Comparison of ENCODE assay signal across 8 mouse cellular contexts in the genomic region with DNA sequence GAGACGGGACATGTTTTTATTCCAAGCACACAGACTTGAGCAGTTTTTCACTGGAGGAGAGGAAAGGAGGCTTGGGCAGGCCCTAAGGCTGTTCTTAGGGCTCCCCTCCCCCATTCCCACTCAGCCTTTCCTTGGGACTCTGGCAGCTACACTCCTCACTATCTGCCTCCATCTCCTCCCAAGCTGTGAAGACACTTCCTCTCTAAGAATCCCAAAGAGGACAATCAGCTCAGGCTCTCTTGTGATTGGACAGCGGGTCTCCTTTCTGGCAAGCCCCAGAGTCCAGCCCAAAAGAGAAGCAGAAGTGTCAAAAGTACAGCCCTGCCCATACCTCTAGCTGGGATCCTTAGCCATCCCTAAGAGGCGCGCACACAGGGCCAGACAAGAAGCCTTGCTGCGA. TPM values are rescaled to one million over a fixed set of nuclear protein-coding genes. Genes with fewer than 3 reads are reported as not detected.
DNase-seq lines count a peak whose midpoint lies in the region; ATAC-seq lines count a peak whose summit lies in the region.

No protein-coding gene starts in this region.

- H3K27me3 ChIP-seq in liver, embryonic 12.5 days (replicated peaks), result peaks cover 43% of the 10 kb centered on the region
- peaks cover 7% of the 10 kb centered on the region for H3K27me3 ChIP-seq in forebrain, embryonic 12.5 days
- H3K27me3 ChIP-seq in liver, embryonic 13.5 days, result peaks cover 49% of the 10 kb centered on the region
- H3K27me3 ChIP-seq in neural tube, embryonic 12.5 days (replicated peaks), result no peaks in the 10 kb centered on the region

- no peaks in the 10 kb centered on the region for H3K9me3 ChIP-seq in liver, embryonic 12.5 days (replicated peaks)
- H3K9me3 ChIP-seq in forebrain, embryonic 12.5 days, result no peaks in the 10 kb centered on the region
- H3K9me3 ChIP-seq in liver, embryonic 13.5 days (replicated peaks), result no peaks in the 10 kb centered on the region
- H3K9me3 ChIP-seq in neural tube, embryonic 12.5 days, result no peaks in the 10 kb centered on the region

- 0 out of 2 replicates have a peak overlapping the region, but pooled peaks have one; percentile 83 for H3K4me2 ChIP-seq in liver, embryonic 12.5 days
- H3K4me2 ChIP-seq in forebrain, embryonic 12.5 days, result peak overlapping the region; percentile 92
- H3K4me2 ChIP-seq in liver, embryonic 13.5 days, result 0 out of 2 replicates have a peak overlapping the region, but pooled peaks have one; percentile 90
- peak overlapping the region; percentile 91 for H3K4me2 ChIP-seq in neural tube, embryonic 12.5 days (replicated peaks)

- no peak overlapping the region for H3K4me3 ChIP-seq in liver, embryonic 12.5 days
- H3K4me3 ChIP-seq in forebrain, embryonic 12.5 days (replicated peaks), result no peak overlapping the region
- no peak overlapping the region for H3K4me3 ChIP-seq in liver, embryonic 13.5 days (replicated peaks)
- H3K4me3 ChIP-seq in neural tube, embryonic 12.5 days, result no peak overlapping the region

- DNase-seq in liver, result no peak
- no peak for DNase-seq in liver, embryonic 13.5 days
- no peak for DNase-seq in adrenal gland, postnatal 36 days
- no peak for DNase-seq in right cerebral cortex, postnatal 4 days
- no peak for DNase-seq in frontal cortex, postnatal 36 days (ENCODE audit: low spot score in 2 of 2)

- H3K4me1 ChIP-seq in liver, embryonic 12.5 days, result peaks cover 33% of the 10 kb centered on the region
- H3K4me1 ChIP-seq in forebrain, embryonic 12.5 days, result peaks cover 36% of the 10 kb centered on the region
- peaks cover 35% of the 10 kb centered on the region for H3K4me1 ChIP-seq in liver, embryonic 13.5 days (replicated peaks)
- peaks cover 28% of the 10 kb centered on the region for H3K4me1 ChIP-seq in neural tube, embryonic 12.5 days

- 18% methylated on average over 5 of the region's 5 CpGs for WGBS in liver, embryonic 12.5 days (ENCODE audit: insufficient replicate concordance)
- 65% methylated on average over 5 of the region's 5 CpGs for WGBS in forebrain, embryonic 12.5 days
- 21% methylated on average over 5 of the region's 5 CpGs for WGBS in liver, embryonic 13.5 days (ENCODE audit: insufficient replicate concordance)
- 63% methylated on average over 5 of the region's 5 CpGs for WGBS in neural tube, embryonic 12.5 days

- H3K9ac ChIP-seq in liver, embryonic 12.5 days, result no peak overlapping the region
- no peak overlapping the region for H3K9ac ChIP-seq in forebrain, embryonic 12.5 days
- H3K9ac ChIP-seq in liver, embryonic 13.5 days, result no peak overlapping the region
- H3K9ac ChIP-seq in neural tube, embryonic 12.5 days, result no peak overlapping the region

- no peak for ATAC-seq in liver, embryonic 12.5 days
- no peak for ATAC-seq in forebrain, embryonic 12.5 days (ENCODE audit: low FRiP score)
- ATAC-seq in liver, embryonic 13.5 days (ENCODE audit: low read depth), result no peak
- no peak for ATAC-seq in neural tube, embryonic 12.5 days (ENCODE audit: low FRiP score, low read depth)

- no peaks in the 10 kb centered on the region for H3K36me3 ChIP-seq in liver, embryonic 12.5 days
- H3K36me3 ChIP-seq in forebrain, embryonic 12.5 days (replicated peaks), result no peaks in the 10 kb centered on the region
- H3K36me3 ChIP-seq in liver, embryonic 13.5 days, result no peaks in the 10 kb centered on the region
- H3K36me3 ChIP-seq in neural tube, embryonic 12.5 days, result 0 out of 2 replicates have a peak, but pooled peaks cover 4% of the 10 kb centered on the region

- no peak overlapping the region for H3K27ac ChIP-seq in liver, embryonic 12.5 days
- H3K27ac ChIP-seq in forebrain, embryonic 12.5 days, result no peak overlapping the region
- no peak overlapping the region for H3K27ac ChIP-seq in liver, embryonic 13.5 days
- no peak overlapping the region for H3K27ac ChIP-seq in neural tube, embryonic 12.5 days

RNA-seq across cellular contexts. Expression of gene Rassf2, which starts 2.7 kb away (rescaled TPM):
- 3.1 and 3.5 TPM in 2 replicates for polyA plus RNA-seq in liver, embryonic 12.5 days (2016; fragmentation: Nextera tagmentation; extraction: Ambion mirVana)
- polyA plus RNA-seq in forebrain, embryonic 12.5 days (2016; fragmentation: Nextera tagmentation; extraction: Ambion mirVana), result 27.8 and 34.1 TPM in 2 replicates
- 1.6 and 2.2 TPM in 2 replicates for polyA plus RNA-seq in liver, embryonic 13.5 days (2015; fragmentation: Nextera tagmentation; extraction: Ambion mirVana)
- polyA plus RNA-seq in neural tube, embryonic 12.5 days (2016; fragmentation: Nextera tagmentation; extraction: Ambion mirVana), result 28.3 and 30.6 TPM in 2 replicates
- total RNA-seq in adrenal gland, postnatal 36 days (2021), result 10 to 100 TPM in 1 of 2 experiments, 1 to 10 TPM in 1; 7.4 to 12.7 TPM
